Mouse (Mus musculus): ENCODE results near the gene Akap13. TPM values are rescaled to one million over a fixed set of nuclear protein-coding genes. Genes with fewer than 3 reads are reported as not detected.
A peak's percentile ranks its signal among the peaks of the same experiment; 100 is the strongest.
"Not testable (repeated sequence)": the region's sequence is repeated elsewhere in the genome, so short reads cannot be mapped to it uniquely, and the experiment has no call there.

The Akap13 gene
- polyA plus RNA-seq, 1 experiment: 107 TPM

DNA sequence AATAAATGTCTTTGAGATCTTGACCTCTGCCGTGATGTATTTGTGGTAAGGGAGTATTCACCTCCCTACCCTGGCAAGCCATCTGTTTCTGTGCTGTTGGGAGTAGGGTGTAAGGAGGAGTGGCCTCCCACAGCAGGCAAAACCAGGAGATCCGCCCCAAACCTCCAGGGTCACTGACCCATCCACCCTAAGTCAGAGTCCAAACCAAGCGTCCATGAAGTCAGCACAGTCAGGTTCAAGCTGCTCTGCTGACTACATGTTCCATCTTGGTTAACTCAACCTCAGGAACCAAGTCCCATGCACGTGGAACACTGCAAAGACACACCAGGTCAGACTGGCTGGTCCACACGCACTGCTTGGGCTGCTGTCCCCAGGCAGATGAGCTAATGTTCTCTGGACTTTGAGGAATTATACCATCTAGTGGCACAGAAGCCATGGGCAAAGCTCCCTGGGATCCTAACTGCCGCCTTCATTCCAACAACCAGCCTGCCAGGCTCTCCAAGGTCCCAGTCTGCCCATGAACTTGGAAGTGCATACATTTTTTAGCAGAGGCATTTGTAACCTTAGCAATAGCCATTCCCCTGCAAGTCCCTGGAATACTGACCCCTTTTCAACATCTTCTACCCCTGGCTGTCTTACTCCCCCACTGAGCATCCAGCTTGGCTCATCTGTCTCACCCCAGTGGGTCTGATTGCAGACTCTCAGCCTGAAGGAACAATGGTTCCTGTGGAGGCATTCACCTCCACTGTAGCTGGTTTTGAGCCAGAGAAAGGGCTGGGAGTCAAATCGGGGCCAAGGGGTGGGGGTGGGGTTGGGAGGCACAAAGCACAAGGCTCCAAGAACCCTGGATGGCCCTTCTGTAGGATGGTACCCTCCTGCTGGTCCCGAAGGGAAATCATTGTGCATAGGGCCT lies 299.5 kb downstream of the Akap13 start:
- Histone ChIP-seq H3K27ac (ENCODE audit: control insufficient read depth, insufficient read depth, low read depth, low read length, poor library complexity) (no peak overlapping the region), H3K4me3 (replicated peaks; ENCODE audit: control insufficient read depth, low read depth, low read length) (no peak overlapping the region), H3K4me1 (ENCODE audit: control insufficient read depth, insufficient read depth, low read length) (no peaks in the 10 kb centered on the region; the same call in 1 of the 2 replicates)
- TF ChIP-seq CTCF (IDR thresholded peaks at IDR 0.05; ENCODE audit: control insufficient read depth, insufficient read depth, low read length) (no peak), POLR2A (IDR thresholded peaks at IDR 0.05; ENCODE audit: borderline replicate concordance, control insufficient read depth, low read depth, low read length) (no peak)
- WGBS: 74% methylated on average over 8 of the region's 8 CpGs

DNA sequence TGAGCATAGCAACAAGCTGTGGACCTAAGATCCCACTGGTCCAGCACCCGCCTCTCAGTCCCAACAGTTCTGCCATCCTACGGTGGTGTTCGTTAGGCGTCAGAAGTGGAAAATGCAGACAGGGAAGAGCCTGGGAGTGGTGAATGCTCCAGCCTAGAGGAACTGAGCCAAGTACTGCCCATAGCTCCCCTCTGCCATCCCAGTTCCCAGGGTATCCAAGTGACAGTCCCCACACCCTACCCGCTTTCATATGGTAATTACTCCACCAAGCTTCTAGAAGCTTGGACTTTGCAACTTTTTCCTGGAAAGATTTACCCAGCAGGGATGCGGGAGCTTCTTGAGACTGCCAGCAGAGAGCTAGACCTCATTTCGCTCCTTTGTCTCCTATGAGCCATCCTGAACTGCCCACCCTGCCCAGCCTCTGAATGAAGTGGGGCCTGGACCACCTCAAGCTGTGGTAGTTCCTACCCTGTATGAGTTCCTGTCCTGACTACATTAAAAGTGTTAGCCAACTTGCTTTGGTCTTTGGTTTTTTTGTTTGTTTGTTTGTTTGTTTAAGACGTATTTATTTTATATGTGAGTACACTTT lies 300.6 kb downstream of the Akap13 start:
- Histone ChIP-seq H3K4me1 (ENCODE audit: control insufficient read depth, insufficient read depth, low read length) (peaks cover 2% of the 10 kb centered on the region; the same call in 1 of the 2 replicates), H3K27ac (ENCODE audit: control insufficient read depth, insufficient read depth, low read depth, low read length, poor library complexity) (no peak overlapping the region), H3K4me3 (replicated peaks; ENCODE audit: control insufficient read depth, low read depth, low read length) (no peak overlapping the region)
- no peak for TF ChIP-seq POLR2A (IDR thresholded peaks at IDR 0.05; ENCODE audit: borderline replicate concordance, control insufficient read depth, low read depth, low read length)
- TF ChIP-seq CTCF (IDR thresholded peaks at IDR 0.05; ENCODE audit: control insufficient read depth, insufficient read depth, low read length): no peak
- 96% methylated on average over 8 of the region's 8 CpGs for WGBS

DNA sequence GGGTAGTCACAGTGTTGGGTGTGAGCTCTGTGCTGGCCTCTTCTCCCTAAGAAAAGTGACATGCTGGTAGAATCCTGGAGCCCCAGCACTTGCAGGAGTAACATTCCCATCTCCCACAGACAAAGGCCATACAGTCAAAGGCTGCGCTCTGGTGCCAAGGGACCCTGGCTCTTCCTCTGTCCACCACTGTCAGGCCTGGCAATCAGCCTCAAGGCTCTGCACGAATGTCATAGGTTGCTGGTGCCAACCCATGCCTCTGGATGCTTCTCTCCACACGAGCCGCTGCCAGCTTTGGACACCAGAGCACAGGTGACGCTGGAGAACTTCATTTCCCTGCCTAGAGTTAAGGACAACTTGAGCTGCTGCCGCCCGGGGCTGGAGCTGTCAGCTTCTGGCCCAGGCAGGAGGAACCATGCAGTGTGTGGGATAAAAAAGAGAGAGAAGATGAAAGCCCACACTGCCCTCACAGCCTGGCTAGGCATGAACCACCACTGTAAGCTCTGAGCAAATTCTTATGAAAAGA lies 304.7 kb downstream of the Akap13 start:
- no peak for TF ChIP-seq CTCF (IDR thresholded peaks at IDR 0.05; ENCODE audit: control insufficient read depth, insufficient read depth, low read length)
- no peak for TF ChIP-seq POLR2A (IDR thresholded peaks at IDR 0.05; ENCODE audit: borderline replicate concordance, control insufficient read depth, low read depth, low read length)
- no peak overlapping the region for H3K27ac ChIP-seq (ENCODE audit: control insufficient read depth, insufficient read depth, low read depth, low read length, poor library complexity)
- 80% methylated on average over 7 of the region's 7 CpGs for WGBS
- no peak overlapping the region for H3K4me3 ChIP-seq (replicated peaks; ENCODE audit: control insufficient read depth, low read depth, low read length)
- peaks cover 2% of the 10 kb centered on the region; the same call in 1 of the 2 replicates for H3K4me1 ChIP-seq (ENCODE audit: control insufficient read depth, insufficient read depth, low read length)

DNA sequence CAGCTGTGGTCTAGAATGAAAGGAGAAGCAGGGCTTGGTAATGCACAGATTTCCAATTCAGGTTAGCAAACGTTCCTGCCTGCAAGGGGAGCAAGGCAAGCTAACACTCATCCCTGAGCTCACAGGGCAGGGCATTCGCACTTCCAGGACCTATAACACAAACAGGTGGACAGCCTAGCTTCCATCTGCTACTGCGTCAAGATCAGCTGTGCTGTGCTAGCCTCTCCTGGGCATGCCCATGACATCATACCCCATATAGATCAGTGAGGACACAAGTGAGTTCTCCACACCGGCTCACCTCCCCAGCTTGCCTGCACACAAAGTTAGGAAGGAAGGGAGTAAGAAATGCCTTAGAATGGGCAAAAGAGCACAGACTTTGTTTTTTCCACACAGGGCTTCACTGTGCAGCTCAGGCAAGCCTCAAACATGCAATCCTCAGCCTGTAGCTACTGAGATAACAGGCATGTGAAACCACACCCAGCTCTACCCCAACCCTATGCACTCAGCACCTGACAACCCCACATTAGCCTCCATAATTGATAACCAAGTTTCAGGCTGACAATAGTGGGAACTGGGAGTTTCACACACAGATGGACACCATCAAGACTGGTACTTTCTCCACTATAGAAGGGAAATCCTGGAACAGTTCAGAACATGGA lies 305.5 kb downstream of the Akap13 start:
- H3K4me1 ChIP-seq (ENCODE audit: control insufficient read depth, insufficient read depth, low read length); H3K27ac ChIP-seq (ENCODE audit: control insufficient read depth, insufficient read depth, low read depth, low read length, poor library complexity); H3K4me3 ChIP-seq (replicated peaks; ENCODE audit: control insufficient read depth, low read depth, low read length): not testable (repeated sequence)
- 64% methylated on average over 4 of the region's 4 CpGs for WGBS

DNA sequence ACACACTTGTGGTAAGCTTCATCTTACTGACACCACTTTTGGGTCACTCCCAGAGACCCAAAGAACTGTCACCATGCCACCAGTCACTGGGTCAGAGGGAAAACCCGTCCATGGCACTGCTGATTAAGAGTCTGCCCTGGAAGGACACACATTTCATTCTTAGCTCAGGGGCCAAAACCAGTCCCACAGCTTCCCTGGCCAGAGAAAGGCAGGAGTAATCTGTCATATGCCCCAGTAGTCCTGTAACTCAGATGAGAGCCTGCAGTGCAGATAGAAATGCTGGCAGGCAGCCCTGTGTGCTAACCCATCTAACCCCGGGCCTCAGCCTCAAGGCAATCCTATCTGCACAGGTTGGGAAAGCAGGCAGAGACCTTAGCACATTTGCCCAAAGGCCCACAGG lies 306.9 kb downstream of the Akap13 start:
- not testable (repeated sequence) for H3K4me1 ChIP-seq (ENCODE audit: control insufficient read depth, insufficient read depth, low read length); H3K27ac ChIP-seq (ENCODE audit: control insufficient read depth, insufficient read depth, low read depth, low read length, poor library complexity); H3K4me3 ChIP-seq (replicated peaks; ENCODE audit: control insufficient read depth, low read depth, low read length)
- WGBS: 61% methylated on average over 2 of the region's 2 CpGs

DNA sequence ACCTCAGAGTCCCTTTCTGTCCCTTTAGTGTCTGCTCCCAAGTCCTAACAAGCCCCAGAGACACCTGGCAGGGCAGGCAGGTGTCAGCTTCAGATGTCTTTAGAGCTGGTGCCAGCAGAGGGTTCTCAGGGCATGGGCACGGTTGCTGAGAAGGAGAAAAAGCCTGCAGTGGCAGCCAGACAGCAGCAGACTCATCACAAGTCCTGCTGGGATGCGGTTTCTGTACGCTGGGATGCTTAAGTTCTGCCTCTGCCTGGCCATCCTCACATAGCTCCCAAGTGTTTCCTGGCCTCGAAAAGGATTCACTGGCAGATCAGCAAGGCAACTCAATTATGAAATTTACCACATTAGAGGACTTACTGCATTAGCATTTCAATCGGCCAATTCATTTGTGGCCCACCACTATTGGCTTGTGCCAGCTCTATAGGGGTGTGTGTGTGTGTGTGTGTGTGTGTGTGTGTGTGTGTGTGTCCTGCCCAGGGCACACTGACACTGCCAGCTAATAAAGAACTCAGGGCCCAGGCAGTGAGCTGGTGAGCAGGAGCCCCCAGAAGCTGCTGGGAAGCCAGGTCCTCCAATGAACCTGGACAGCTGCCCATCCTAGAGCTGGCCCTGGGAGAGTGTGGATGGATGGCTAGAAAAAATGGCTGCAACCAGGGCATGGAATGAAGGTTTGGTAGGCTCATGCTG lies 311.9 kb downstream of the Akap13 start:
- not testable (repeated sequence) for H3K4me3 ChIP-seq (replicated peaks; ENCODE audit: control insufficient read depth, low read depth, low read length); H3K27ac ChIP-seq (ENCODE audit: control insufficient read depth, insufficient read depth, low read depth, low read length, poor library complexity); H3K4me1 ChIP-seq (ENCODE audit: control insufficient read depth, insufficient read depth, low read length)
- 89% methylated on average over 1 of the region's 5 CpGs for WGBS

DNA sequence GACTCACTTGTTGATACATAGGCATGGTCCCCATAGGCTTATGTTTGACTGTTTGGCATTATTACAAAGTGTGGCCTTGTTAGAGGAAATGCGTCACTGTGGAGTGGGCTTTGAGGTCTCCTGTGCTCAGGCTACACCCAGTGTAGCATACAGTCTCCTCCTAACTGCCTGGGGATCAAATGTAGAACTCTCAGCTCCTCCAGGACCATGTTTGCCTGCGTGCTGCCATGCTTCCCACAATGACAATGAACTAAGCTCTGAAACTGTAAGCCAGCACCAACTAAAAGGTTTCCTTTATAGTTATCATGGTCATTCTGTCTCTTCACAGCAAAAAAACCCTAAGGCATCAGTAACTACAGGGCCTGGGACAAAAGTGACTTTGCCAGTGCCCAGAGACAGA lies 312.8 kb downstream of the Akap13 start:
- H3K27ac ChIP-seq (ENCODE audit: control insufficient read depth, insufficient read depth, low read depth, low read length, poor library complexity): no peak overlapping the region
- no peak for TF ChIP-seq CTCF (IDR thresholded peaks at IDR 0.05; ENCODE audit: control insufficient read depth, insufficient read depth, low read length)
- TF ChIP-seq POLR2A (IDR thresholded peaks at IDR 0.05; ENCODE audit: borderline replicate concordance, control insufficient read depth, low read depth, low read length): no peak
- WGBS: 82% methylated on average over 2 of the region's 2 CpGs
- no peaks in the 10 kb centered on the region for H3K4me1 ChIP-seq (ENCODE audit: control insufficient read depth, insufficient read depth, low read length)
- no peak overlapping the region for H3K4me3 ChIP-seq (replicated peaks; ENCODE audit: control insufficient read depth, low read depth, low read length)

DNA sequence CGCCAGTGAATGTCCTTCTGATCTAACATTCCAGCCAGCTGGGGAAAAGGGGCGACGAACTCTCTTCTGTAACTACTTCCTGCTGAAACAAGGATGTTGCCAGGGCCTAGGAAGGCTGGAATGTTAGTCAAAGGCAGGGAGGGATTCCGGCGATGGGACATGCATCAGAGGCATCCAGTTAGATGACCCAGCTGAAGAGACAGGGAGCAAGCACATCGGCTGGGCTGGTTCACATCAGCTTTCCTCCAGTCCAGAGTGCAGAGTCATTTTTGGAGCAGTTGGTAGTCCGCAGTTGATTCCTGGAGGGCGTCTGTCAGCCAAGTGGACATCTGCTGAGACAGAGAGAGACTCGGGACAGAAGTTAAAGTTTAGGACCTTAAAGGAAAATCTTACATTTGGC lies 314.6 kb downstream of the Akap13 start:
- Histone ChIP-seq H3K4me1 (ENCODE audit: control insufficient read depth, insufficient read depth, low read length) (no peaks in the 10 kb centered on the region), H3K4me3 (replicated peaks; ENCODE audit: control insufficient read depth, low read depth, low read length) (no peak overlapping the region), H3K27ac (ENCODE audit: control insufficient read depth, insufficient read depth, low read depth, low read length, poor library complexity) (no peak overlapping the region)
- TF ChIP-seq POLR2A (IDR thresholded peaks at IDR 0.05; ENCODE audit: borderline replicate concordance, control insufficient read depth, low read depth, low read length): no peak
- no peak for TF ChIP-seq CTCF (IDR thresholded peaks at IDR 0.05; ENCODE audit: control insufficient read depth, insufficient read depth, low read length)
- 86% methylated on average over 9 of the region's 9 CpGs for WGBS

DNA sequence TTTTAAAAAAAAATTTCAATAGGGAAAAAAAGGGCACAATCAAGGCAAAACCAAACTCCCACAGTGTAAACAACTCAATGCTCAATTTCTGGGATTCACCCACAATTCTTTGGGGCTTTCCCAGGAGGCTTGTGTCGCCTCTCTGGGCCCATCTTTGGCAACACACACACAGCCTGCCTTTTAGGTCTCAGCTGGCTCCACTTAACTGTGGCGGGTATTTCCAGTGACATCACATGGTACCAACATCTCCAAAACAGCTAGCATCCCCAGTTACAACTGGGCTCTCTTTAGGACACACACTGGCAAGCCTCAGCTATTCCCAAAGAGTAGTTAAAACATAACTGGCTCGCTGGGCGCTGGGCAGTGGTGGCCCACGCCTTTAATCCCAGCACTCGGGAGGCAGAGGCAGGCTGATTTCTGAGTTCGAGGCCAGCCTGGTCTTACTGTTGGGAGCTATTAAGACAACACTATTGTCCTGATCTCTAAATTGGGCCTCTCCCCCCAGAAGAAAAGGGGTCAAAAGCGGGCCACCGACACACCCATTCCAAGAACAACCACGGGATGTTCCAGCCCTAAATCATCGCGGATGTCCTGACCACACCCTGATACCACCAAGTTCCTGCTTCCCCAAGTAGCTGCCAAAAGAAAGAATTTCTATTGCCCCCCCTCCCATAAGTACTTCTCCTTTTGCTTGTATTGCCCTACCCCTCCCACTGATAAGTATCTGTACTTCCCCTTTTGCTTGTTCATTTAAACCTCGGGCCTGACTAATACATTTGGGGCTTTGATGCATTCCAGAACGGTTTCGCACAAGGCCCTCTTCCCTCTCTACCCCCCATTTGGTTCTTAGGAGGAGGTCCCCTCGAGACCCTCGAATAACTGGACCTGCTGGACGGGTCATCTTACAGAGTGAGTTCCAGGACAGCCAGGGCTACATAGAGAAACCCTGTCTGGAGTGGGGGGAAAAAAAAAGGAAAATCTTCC lies 319.1 kb downstream of the Akap13 start:
- not testable (repeated sequence) for H3K4me1 ChIP-seq (ENCODE audit: control insufficient read depth, insufficient read depth, low read length); H3K4me3 ChIP-seq (replicated peaks; ENCODE audit: control insufficient read depth, low read depth, low read length)
- 69% methylated on average over 18 of the region's 18 CpGs for WGBS
- H3K27ac ChIP-seq (ENCODE audit: control insufficient read depth, insufficient read depth, low read depth, low read length, poor library complexity): peak overlapping the region; percentile 3; the same call in 1 of the 2 replicates

All from bone marrow, adult 2 months (tissue).